Mouse (Mus musculus) limb, embryonic 12.5 days (tissue): ENCODE measurements around the gene Rell1. TPM values are rescaled to one million over a fixed set of nuclear protein-coding genes. Genes with fewer than 3 reads are reported as not detected.

Experiments
- polyA plus RNA-seq: library from polyadenylated mRNA; unstranded; fragments of >200 nt; fragmentation: Nextera tagmentation; extraction: Ambion mirVana; gene quantifications from 2 replicates; pipeline ENCODE4 v1.2.1, GENCODE M21; 2016

The Rell1 gene
- polyA plus RNA-seq, 1 experiment from 2014 or later: 18.1 TPM

Other genes starting within 250 kb of the Rell1 start
- 3.9 and 5.3 TPM in 2 replicates for gene 0610040J01Rik, start 156.5 kb downstream of the Rell1 start, polyA plus RNA-seq
- gene Pgm2, start 124.1 kb upstream of the Rell1 start, polyA plus RNA-seq: 32.0 and 35.2 TPM in 2 replicates
- gene Tbc1d1, start 187.4 kb upstream of the Rell1 start, polyA plus RNA-seq: 32.8 and 35.9 TPM in 2 replicates